Mouse (Mus musculus): ENCODE measurements at regions not wholly inside any gene's neighbourhood (a gene's known extent, or its start where the extent isn't known, plus 50 kb on each side); places are given as distances from the start of the nearest gene placed in this dataset.

- DNase-seq (ENCODE audit: low read depth, low spot score) = peak; percentile 48
These were observed 122.1 kb upstream of the Topaz1 start for GRCm38 (mm10) chr9:122625081-122625480.

- no peak for DNase-seq (ENCODE audit: low read depth, low spot score)
These were observed 120.8 kb upstream of the Topaz1 start for GRCm38 (mm10) chr9:122626346-122626745.

GRCm38 (mm10) chr9:122629171-122629904 is 117.8 kb upstream of the Topaz1 start:
- no peak for DNase-seq (ENCODE audit: low read depth, low spot score)

GRCm38 (mm10) chr9:122631793-122632192 is 115.4 kb upstream of the Topaz1 start:
- no peak for DNase-seq (ENCODE audit: low read depth, low spot score)

- DNase-seq (ENCODE audit: low read depth, low spot score) = no peak
These were observed 113.7 kb upstream of the Topaz1 start for GRCm38 (mm10) chr9:122633484-122633883.

- no peak for DNase-seq (ENCODE audit: low read depth, low spot score)
These were observed 111.8 kb upstream of the Topaz1 start for GRCm38 (mm10) chr9:122635138-122635964.

- no peak for DNase-seq (ENCODE audit: low read depth, low spot score)
These were observed 109.6 kb upstream of the Topaz1 start for GRCm38 (mm10) chr9:122637591-122637990.

GRCm38 (mm10) chr9:122639239-122639638 is 107.9 kb upstream of the Topaz1 start:
- DNase-seq (ENCODE audit: low read depth, low spot score) = no peak

GRCm38 (mm10) chr9:122642913-122643312 is 104.2 kb upstream of the Topaz1 start:
- DNase-seq (ENCODE audit: low read depth, low spot score) = no peak

- DNase-seq (ENCODE audit: low read depth, low spot score) = no peak
These were observed 101.6 kb upstream of the Topaz1 start for GRCm38 (mm10) chr9:122645569-122645968.

GRCm38 (mm10) chr9:122650862-122651261 is 96.3 kb upstream of the Topaz1 start:
- no peak for DNase-seq (ENCODE audit: low read depth, low spot score)

GRCm38 (mm10) chr9:122655583-122655982 is 91.6 kb upstream of the Topaz1 start:
- no peak for DNase-seq (ENCODE audit: low read depth, low spot score)

- DNase-seq (ENCODE audit: low read depth, low spot score) = no peak
These were observed 87.1 kb upstream of the Topaz1 start for GRCm38 (mm10) chr9:122660050-122660449.

- DNase-seq (ENCODE audit: low read depth, low spot score) = no peak
These were observed 80.0 kb upstream of the Topaz1 start for GRCm38 (mm10) chr9:122666978-122667645.

- DNase-seq (ENCODE audit: low read depth, low spot score) = no peak
These were observed 79.5 kb upstream of the Topaz1 start for GRCm38 (mm10) chr9:122667646-122667981.

GRCm38 (mm10) chr9:122673777-122674176 is 73.4 kb upstream of the Topaz1 start:
- no peak for DNase-seq (ENCODE audit: low read depth, low spot score)

GRCm38 (mm10) chr9:122678001-122678696 is 69.0 kb upstream of the Topaz1 start:
- DNase-seq (ENCODE audit: low read depth, low spot score) = no peak

- peak; percentile 40 for DNase-seq (ENCODE audit: low read depth, low spot score)
These were observed 60.0 kb upstream of the Topaz1 start for GRCm38 (mm10) chr9:122687170-122687569.

GRCm38 (mm10) chr9:122691879-122692278 is 55.3 kb upstream of the Topaz1 start:
- peak; percentile 77 for DNase-seq (ENCODE audit: low read depth, low spot score)

GRCm38 (mm10) chr9:122695724-122696123 is 51.4 kb upstream of the Topaz1 start:
- DNase-seq (ENCODE audit: low read depth, low spot score) = no peak
